Mouse (Mus musculus) layer of hippocampus, adult 8-10 months (tissue): ENCODE results near the gene Pax4. TPM values are rescaled to one million over a fixed set of nuclear protein-coding genes. Genes with fewer than 3 reads are reported as not detected.

Source experiments
- DNase-seq, 2 experiments: peaks; one replicate each; pipeline ENCODE4 v3.0.0; 2022; ENCODE audit warnings: low spot score in 2 of 2
- total RNA-seq, 4 experiments: library from RNA; stranded (reverse); gene quantifications; 2 replicates each; pipeline ENCODE4 v1.2.4; 2022

The Pax4 gene
- total RNA-seq, 4 experiments from 2014 or later, result not detected

DNA sequence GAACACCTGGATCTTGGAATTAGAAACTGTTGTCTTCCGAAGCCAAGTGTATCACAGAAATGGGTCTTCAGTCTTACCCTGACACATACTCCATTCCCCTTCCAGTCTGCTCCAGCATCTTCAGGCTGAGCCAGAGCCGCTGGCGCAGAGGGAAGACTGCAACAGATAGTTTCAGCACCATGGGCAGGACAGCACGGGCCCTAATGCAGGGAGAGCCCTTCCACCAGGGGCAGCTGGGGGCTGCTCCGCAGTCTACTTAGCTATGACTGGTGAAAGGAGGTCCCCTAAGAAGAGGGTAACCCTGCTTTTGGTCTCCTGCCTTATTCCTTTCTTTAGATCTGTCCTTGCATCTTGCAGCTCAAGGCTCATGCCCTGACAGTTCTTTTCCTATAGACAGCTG, 1.3 kb upstream of the Pax4 start:
- no peak for DNase-seq

DNA sequence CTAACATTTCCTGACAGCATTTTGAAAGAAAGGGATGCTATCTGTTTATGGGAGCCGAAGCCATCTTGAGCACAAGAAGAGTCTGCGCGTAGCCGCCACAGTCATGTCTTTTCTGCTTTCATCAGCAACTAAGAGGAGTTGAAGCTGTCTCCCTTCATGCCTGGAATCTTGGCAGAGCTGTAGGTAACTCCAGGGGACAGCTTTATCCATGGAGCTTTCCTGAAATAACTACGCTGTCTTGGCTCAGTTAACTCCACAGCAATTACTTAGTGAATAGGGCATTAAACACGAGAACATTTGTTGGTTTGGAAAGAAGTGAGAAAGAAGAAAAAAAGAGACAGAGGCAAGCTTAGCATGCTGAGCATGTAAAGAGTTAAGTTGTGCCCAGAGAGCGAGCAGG, 1.2 kb downstream of the Pax4 start:
- no peak for DNase-seq

DNA sequence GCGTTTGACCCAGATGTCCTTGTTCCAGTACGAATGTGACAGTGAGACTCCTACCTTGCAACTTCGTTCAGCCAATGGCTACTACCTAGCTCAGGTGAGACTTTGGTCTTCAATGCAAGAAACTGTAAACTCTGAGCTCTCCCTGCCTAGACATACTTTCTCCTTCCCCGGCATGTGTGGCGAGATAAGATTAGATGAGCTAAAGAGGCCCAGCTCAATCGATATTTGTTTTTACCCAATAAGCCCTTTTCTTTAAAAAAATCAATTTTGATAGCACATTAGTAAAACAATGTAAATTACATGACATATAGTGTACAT, 17.7 kb downstream of the Pax4 start:
- DNase-seq, result no peak

DNA sequence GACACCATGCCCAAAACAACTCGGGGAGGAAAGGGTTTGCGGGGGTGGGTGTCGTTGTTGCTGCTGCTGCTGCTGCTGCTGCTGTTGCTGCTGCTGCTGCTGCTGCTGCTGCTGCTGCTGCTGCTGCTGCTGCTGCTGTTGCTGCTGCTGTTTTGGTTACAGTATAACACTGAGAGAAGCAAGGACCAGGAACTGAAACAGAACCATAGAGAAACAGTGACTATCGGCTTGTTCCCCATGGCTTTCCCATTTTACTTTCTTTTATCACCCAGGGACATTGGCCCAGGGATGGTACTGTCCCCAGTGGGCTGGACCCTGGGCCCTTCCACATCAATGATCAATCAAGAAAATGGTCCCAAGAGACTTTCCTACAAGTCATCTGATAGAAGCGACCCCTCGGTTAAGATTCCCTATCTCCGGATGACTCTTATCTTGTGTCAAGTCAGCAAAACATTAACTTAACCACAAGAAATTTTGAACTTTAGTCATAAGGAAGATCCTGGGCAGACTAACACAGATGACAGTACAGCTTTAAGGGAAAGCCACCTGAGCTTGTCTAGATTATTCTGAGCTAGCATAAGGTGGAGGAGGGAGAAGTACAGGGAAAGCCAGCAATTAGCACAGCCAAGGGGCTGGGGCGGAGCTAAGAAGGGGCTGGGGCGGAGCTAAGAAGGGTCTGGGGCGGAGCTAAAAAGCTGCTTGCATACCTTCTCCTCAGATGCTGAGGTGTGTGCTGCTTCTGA, 18.2 kb downstream of the Pax4 start:
- no peak for DNase-seq

DNA sequence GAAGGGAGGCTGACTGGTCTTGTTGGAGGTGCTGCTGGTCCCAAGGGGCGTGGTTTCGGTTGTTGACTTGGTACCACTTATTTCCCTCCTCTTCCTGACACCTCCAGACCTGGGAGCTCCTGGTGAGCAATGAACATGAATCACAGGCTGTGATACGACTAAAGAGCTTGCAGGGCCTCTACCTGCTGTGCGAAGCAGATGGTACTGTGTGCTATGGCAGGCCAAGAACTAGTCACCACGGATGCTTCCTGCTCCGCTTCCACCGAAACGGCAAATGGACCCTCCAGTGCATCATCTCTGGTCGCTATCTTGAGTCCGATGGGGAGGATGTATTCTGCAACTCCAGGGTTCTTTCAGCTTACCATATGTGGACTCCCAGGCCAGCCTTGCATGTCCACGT, 19.3 kb downstream of the Pax4 start:
- no peak for DNase-seq

DNA sequence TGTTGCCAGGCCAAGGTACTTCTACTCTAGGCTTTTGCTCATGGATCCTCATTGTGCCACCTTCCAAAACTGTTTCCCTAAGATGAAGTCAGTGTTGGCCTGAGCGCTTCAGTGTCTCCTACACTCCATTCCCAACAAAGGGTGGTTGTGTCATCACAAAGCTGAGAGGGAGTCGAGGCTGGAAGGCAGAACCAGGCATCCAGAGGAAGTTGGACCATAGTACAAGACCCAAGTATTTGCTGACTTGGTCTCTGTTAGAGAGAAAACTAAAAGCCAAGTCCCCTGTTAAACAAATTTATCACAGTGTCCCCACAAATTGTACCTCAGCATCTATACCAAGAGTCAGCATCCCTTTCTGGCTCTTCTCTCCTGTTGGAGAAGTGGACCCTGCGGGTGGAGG, 20.9 kb downstream of the Pax4 start, which contains the start of gene Gcc1:
Gene Gcc1 (minus strand): TSS at position 101 of the 400 bp plus-strand sequence.
- no peak for DNase-seq

DNA sequence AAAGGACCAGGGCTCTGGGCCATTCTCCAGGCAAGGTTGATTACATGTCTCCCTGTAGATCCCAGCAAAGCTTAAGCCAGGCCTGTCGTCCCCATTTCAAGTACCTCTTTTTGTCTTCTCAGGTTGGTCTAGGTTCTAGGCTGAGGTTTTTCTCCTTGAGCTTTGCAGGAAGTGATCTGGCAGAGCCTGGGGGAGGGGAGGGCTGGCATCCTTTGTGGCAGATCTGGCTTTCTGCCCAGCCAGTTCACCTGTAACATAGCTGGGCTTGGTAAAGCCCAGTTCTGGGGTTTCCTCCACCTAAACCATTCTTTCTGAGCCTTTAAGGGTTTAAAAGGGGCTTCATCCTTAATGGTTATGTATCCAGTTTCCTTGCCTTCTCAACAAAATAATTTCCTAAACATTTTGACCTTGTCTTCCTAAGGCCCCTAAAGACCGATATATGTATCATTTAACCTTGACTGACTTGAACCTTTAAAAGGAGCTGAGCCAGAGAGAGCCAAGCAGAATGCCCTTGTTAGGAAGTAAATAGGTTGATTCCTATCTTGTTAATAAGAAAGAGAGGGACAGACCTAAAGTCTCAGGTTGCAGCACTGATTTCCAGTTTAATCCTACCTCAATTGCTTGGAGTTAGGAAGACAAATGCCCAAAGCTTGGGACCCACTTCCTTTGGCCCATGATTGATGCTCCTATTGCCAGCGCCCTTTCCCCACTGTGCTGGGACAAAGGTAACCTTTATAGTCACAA, 21.9 kb downstream of the Pax4 start, which contains the start of gene Fscn3:
Gene Fscn3 (plus strand): TSS at position 694 of the 744 bp plus-strand sequence.
- DNase-seq, result no peak

DNA sequence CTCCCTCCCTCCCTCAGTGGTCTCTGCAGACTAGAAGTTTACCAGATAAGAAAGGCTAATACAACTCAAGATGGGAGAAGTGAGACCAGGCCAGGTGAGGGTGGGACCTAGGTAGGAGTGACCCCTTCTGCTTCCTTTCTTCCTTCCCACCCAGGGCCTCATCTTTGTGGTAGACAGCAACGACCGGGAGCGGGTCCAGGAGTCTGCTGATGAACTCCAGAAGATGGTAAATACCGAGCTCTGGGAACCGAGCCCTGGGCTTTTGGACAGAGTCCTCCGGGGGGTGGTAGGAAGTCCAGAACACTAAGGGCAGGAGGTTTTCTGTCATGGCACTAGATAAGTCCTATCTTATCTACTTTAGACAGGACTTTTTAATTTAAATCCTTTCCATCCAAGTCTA, 24.1 kb downstream of the Pax4 start:
- DNase-seq, result no peak

DNA sequence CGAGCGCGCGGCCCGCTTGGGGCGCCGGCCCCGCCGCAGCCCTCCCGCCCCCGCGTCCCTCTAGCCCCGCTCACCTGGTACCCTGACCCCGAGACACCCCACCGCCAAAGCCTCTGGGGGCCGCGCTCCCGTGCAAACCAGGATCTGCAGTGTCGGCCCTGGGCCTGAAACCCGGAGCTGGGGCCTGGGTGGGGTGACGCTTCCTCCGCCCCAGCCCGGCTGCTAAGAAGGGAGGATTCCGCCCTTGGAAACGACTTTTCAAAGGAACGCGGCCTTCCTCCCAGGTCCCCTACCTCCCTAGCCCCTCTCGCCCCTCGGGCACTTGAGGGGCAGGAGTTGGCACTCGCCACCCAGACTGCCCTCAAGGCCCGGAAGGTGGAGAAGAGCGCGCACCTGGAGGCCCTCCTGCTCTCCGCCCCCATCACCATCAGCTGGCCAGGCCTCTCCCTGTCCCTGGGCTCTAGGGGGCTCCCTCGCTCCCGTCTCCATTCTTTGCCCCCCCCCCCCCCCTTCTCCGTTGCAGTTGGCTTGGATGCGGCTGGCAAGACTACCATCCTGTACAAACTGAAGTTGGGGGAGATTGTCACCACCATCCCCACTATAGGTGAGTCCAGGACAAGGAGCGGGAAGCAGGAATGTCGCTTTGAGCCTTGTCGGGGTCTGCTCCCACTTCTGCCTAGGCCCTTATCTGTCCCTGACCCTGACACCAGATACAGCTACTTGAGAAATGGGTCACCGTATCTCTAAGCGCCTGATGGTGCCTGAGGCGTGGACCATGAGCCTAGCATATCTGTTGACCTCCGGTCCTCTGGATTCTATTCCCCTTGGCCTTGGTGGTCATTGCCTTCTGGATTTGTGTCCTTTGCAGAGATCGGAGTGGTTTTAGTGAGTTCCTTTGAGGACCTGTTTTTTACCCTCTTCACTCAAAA, 25.1 kb downstream of the Pax4 start:
- DNase-seq, result peak; percentile 33 to 43

DNA sequence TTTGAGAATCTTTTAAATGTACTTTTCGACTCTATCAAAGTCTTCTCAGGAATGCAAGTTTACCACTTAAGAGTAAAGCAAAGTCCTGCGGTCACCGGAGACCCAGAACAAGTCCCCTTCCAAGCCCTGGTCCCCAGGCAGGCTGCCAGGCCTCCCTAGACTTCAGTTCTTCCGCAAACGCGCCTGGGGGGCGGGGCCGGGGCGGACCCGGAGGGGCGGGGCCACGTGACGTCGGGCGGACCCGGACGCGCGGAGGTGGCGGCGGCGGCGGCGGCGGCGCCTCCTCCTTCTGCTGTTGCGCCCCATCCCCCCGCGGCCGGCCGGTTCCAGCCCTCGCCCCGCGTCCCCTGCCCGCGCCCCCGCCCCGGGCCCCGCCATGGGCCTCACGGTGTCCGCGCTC, 25.8 kb downstream of the Pax4 start, which contains the start of gene Arf5:
Gene Arf5 (plus strand): TSS at position 248 of the 400 bp plus-strand sequence.
- peak; percentile 74 to 89 for DNase-seq

DNA sequence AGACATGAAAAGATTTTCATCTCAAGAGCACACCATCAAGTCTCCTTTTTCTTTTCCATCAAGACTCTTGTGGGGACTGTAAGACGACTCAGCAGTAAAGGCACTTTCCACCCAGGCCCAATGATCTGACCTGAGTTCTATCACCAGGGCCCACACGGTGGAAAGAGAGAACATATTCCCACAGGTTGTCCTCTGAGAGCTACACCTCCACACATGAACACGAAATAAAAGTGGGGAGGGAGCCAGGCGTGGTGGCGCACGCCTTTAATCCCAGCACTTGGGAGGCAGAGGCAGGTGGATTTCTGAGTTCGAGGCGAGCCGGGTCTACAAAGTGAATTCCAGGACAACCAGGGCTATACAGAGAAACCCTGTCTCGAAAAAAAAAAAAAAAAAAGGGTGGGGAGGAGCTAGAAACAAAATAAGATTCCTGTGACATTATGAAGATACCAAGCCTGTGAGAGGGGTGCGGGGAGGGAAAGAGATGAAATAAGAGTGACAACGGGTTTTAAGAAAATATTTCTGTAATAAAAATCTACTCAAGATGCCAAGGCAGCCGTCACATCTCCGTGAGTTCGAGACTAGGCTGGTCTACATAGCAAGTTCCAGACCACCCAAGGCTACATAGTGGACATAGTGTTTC, 26.4 kb downstream of the Pax4 start:
- no peak for DNase-seq

DNA sequence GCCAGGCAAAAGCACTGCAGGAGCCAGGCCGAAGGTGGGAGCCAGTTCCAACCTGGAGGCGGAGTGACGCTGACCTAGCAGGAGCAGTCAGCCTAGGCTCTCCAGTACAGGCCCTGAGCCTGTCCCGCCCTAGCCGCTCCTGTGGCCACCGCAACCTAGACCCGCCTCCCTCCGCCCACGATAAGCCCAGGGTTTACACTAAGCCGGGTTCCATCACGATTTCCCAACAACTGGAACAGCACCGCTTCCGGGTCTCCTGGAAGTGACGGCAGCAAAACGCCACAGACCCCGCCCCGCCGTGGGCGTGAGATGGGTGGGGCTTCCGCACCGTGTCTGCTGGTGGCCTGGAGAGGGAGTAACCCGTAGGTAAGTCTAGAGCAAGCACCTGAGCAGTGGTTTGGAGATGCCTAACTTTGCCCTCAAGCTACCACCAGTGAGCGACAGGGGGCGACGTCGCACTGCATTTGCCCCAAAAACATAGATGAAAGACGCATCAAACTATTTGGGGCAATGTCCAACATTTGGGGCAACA, 27.6 kb downstream of the Pax4 start:
- DNase-seq, result peak; percentile 90 to 92

DNA sequence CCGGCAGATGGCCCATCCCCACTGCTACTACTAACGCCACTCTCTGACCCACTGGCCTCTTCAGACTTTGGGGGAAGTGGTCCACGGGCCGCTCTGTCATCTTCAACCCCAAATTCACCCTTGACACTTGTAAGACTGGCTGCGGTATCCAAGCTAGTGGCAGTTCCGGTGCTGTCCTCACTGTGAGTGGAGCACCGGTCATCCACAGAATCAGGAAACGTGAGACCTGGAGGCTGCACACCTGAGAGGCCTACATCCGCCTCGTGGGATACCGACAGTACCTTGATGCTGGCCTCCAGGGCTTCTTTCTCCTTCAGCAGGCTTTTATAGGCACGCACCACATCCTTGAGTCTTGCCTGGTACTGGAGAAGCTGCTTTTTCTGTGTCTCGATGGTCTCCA, 28.3 kb downstream of the Pax4 start:
- DNase-seq, result peak in 1 of 2 experiments; percentile 5

DNA sequence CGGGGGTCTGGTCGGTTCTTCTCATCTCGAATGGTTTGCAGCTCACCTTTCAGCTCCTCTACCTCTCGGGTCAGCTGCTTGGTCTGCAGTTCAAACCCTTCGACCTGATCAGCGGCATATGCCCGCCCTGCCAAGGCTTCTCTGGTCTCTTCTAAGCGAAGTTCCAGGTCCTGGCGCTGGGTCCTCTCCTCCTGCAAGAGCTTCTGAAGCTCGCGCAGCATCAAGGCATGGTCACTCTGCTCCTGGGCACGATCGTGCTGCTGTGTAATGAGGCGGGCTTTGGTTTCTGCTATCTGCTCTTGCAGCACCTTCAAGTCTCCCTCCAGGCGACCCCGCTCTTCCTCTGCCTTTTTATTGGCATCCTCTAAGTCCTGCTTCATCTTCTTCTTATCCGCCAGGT, 28.8 kb downstream of the Pax4 start:
- peak in 1 of 2 experiments; percentile 5 for DNase-seq

DNA sequence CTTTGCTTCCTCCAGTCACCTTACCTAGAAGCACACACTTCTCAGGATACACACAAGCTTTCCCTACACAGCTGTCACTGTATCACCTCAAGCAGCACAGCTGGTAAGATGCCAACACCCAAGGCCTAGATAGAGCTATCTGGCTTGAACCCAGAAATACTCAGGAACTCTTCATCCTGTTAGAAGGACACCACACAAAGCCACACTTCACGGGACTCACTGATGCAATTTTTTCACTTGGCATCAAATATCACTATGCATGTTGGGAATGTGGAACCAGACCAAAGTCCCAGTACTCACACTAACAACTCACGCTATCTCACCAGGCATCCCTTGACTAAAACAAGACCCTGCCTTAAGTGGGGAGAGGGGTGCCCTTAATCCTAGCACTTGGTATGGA, 29.5 kb downstream of the Pax4 start:
- no peak for DNase-seq

DNA sequence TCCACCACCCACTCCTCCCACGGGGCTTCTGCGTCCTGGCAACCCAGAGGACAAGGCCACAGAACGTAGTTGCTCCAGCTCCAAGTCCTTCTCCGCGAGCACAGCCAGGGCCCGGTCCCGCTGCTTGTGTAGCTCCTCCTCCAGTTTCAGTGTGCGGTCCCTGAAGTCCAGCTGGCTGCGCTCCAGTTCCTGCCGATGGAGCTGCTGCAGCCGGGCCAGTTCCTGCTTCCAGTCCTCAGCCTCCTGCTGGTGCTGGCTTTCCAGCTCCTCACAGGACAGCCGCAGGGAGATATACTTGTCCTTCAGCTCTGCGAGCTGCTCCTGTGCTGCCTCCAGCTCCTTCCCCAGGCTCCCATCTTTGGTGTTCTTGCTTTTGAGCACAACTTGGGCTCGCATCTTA, 30.7 kb downstream of the Pax4 start:
- DNase-seq, result peak; percentile 66 to 75

DNA sequence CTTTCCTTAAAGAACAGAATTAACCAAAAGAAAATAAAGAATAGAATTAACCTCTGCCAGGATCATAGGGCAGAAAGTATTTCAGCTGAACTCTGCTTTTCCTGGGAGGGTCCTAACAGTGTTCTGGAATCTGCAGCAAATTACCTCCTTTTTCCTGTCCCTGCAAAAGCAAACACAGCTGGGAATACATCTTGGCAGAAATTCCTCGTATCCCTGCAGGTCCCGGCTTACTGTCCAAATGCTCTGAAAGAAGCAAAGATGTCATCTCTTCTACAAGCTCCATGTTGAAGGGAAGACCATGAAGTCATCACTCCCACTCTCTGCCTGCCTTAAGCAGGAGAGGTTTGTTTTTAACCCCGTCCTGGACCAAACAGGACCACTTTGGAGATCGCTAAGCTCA, 32.2 kb downstream of the Pax4 start:
- no peak for DNase-seq

DNA sequence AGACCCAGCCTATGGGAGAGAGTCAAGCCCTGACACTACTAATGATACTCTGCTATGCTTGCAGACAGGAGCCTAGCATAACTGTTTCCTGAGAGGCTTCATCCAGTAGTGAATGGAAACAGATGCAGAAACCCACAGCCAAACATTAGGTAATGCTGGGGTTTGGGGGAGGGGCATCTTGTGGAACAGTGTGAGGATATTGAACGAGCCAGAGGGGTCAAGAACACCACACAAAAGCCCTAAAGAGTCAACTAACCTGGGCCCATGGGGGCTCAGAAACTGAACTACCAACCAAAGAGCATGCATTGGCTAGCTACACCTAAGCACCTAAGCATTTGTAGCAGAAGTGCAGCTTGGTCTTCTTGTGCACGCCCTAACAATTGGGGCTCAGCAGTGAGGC, 37.9 kb downstream of the Pax4 start:
- no peak for DNase-seq

DNA sequence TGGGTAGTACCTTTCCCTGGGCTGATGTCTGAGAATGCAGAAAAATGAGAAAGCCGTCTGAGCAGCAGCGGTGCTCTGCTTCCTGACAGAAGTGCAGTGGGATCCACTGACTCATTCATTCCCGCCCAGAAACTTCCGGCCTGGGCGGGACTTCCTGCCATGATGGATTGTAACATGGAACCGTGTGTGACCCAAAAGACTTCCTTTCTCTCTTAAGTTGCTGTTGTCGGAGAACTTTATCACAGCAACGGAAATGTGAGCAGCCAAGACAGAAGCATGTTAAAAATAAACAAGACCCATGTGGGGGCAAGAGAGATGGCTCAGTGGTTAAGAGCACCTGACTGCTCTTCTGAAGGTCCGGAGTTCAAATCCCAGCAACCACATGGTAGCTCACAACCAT, 39.1 kb downstream of the Pax4 start:
- DNase-seq, result no peak

DNA sequence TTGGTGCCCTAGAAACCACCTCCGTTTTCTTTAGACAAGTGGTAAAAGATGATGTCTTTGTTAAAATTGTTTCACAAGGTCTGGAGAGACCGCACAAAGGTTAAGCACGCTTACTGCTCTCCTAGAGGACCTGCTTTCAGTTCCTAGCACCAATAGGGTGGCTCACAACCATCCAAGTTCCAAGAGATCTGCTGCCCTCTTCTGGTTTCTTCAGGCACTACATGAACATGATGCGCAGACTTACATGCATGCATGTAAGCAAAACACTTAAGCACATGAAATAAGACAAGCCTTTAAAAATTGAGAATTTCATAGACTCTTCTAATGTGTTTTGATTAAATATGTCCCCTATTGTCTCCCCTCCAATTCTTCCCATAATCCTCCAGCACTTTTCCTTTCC, 49.4 kb downstream of the Pax4 start:
- no peak for DNase-seq

DNA sequence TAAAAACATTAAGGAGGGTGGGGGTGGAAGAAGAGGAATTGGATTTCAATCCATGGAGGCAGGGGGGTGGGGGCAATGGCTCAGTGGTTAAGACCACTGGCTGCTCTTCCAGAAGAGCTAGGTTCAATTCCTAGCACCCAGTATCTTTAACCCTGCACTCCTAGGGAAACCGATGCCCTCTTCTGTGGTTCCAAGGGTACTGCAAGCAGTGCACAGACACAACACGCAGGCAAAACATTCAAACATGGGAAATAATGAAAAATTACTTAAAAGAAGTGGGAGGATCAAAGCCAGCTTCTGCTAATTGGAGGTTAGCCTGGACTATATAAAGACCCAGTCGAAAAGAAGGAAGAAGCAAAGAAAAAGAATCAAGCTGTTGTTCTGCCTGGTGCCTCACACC, 50.4 kb downstream of the Pax4 start:
- DNase-seq, result no peak
